Mouse (Mus musculus) bone marrow macrophage, adult 2 months (primary cell): ENCODE data around the gene BC037034.

Experiments
- CTCF ChIP-seq: IDR thresholded peaks from 2 replicates; pipeline ENCODE4 v1.5.1; 2012; ENCODE audit warnings: low read depth, mild to moderate bottlenecking, low read length, moderate library complexity
- POLR2A ChIP-seq: IDR thresholded peaks from 2 replicates; pipeline ENCODE4 v1.6.1; 2012; ENCODE audit warnings: mild to moderate bottlenecking, low read depth, low read length, borderline replicate concordance

DNA sequence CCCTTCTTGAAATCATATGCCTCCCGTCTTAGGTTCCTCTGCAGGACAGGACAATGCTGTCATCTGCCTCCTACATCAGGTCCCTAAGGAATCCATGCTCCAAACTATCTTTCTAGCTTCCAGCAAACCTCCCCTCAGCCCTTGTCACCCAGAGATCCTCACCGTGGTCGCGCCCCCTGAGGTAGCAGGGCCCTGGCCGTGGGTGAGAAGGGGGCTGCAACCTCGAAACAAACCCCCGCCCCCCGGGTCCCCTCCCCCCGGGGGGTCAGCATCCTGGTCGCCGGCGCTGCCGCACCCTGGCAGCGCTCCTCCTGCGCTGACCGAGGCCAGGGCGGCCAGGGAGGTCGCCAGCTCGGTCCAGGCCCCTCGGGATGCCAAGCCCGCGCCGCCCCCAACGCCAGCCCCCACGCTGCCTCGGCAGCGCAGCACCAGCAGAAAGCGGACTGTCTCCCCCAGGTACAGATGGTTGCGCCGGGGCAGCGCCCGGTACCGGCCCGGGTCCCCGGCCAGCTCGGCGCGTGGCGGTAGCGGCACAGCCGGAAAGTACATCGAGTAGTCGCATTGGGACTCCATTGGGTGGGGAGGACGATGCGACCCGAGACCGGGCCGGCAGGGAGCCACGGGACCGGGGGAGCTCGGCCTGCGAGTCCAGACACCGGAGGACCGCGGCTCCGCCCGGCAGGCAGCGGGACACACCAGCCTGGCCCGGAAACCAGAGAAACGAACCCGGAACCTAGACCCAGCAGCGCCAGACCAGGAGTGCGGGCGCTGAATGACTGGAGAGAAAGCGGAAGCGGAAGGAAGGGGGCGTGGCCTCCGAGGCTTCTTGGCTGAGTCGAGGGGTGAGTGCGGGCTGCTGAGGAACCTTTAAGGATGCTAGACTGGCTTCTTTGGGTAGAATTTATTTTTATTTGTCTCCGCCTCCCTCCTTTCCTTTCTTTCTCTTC lies at the start of gene BC037034:
- TF ChIP-seq CTCF = no peak
- peak; percentile 80; the same call in 1 of the 2 replicates for TF ChIP-seq POLR2A
